Mouse (Mus musculus) forebrain, postnatal 0 days (tissue): ENCODE measurements around the gene Ust. TPM values are rescaled to one million over a fixed set of nuclear protein-coding genes. Genes with fewer than 3 reads are reported as not detected.

ENCODE experiments used
- ATAC-seq: fragments of 200-750 bp; cut with Nextera tagmentation; 2 replicates; pipeline ENCODE4 v1.8.0; 2017; ENCODE audit warnings: mild to moderate bottlenecking, moderate library complexity
- DNase-seq: peaks from one replicate; pipeline ENCODE4 v3.0.0-alpha.2; 2015
- H3K27ac ChIP-seq: fragments of 300-500 bp; sonication (generic); 2 replicates; pipeline ENCODE4 v1.5.1; 2014; ENCODE audit warnings: low read depth, mild to moderate bottlenecking, antibody characterized with exemption, low read length, moderate library complexity, mixed read lengths
- H3K27me3 ChIP-seq: fragments of 300-500 bp; sonication (generic); 2 replicates; pipeline ENCODE4 v1.6.1; 2014; ENCODE audit warnings: mild to moderate bottlenecking, low read length, mixed read lengths; ENCODE audit not compliant: insufficient read depth
- H3K36me3 ChIP-seq: fragments of 300-500 bp; sonication (generic); 2 replicates; pipeline ENCODE4 v1.6.1; 2014; ENCODE audit warnings: mild to moderate bottlenecking, moderate library complexity; ENCODE audit not compliant: insufficient read depth
- H3K4me1 ChIP-seq: fragments of 300-500 bp; sonication (generic); 2 replicates; pipeline ENCODE4 v1.6.1; 2014; ENCODE audit warnings: antibody characterized with exemption; ENCODE audit not compliant: insufficient read depth
- H3K4me2 ChIP-seq: fragments of 300-500 bp; sonication (generic); 2 replicates; pipeline ENCODE4 v1.6.1; 2014; ENCODE audit warnings: low read depth, mild to moderate bottlenecking, moderate library complexity
- H3K4me3 ChIP-seq: fragments of 300-500 bp; sonication (generic); 2 replicates; pipeline ENCODE4 v1.5.1; 2014; ENCODE audit warnings: low read depth, low read length, mixed read lengths
- H3K9ac ChIP-seq: fragments of 300-500 bp; sonication (generic); 2 replicates; pipeline ENCODE4 v1.6.1; 2014; ENCODE audit warnings: mild to moderate bottlenecking
- H3K9me3 ChIP-seq: fragments of 300-500 bp; sonication (generic); 2 replicates; pipeline ENCODE4 v1.6.1; 2016; ENCODE audit warnings: low read length
- CTCF ChIP-seq: sonication (generic); IDR thresholded peaks from 2 replicates; pipeline ENCODE4 v1.5.1; 2016; ENCODE audit warnings: antibody characterized with exemption, control low read depth, low read depth
- WGBS: fragments of 180-500 bp; shearing (Covaris S2); extraction: QIAGEN DNeasy Blood & Tissue Kit; methylation state at CpG from one replicate; pipeline ENCODE4 v1.1.7; 2014; 5-methylcytosine and 5-hydroxymethylcytosine counted together
- polyA plus RNA-seq: library from polyadenylated mRNA; unstranded; fragments of >200 nt; fragmentation: Nextera tagmentation; extraction: Ambion mirVana; gene quantifications from 2 replicates; pipeline ENCODE4 v1.2.1, GENCODE M21; 2015
- total RNA-seq: library from RNA; depleted of rRNA; stranded (reverse); fragments of >200 nt; gene quantifications from 2 replicates; pipeline ENCODE4 v1.2.3, GENCODE M21; 2014

Ust gene
- total and polyA plus RNA-seq, 2 experiments from 2014 or later: 5.7 to 8.9 TPM

- WGBS: 34% methylated on average over 6 of the region's 6 CpGs
- DNase-seq (no peak), ATAC-seq (no peak)
Measured at GRCm38 (mm10) chr10:8287350-8287791, 231.3 kb downstream of the Ust start.

GRCm38 (mm10) chr10:8283991-8284390 lies 234.6 kb downstream of the Ust start:
- Histone ChIP-seq H3K4me2 (no peak overlapping the region), H3K4me1 (no peaks in the 10 kb centered on the region), H3K4me3 (no peak overlapping the region), H3K9me3 (no peaks in the 10 kb centered on the region), H3K27ac (no peak overlapping the region), H3K9ac (no peak overlapping the region), H3K36me3 (no peaks in the 10 kb centered on the region), H3K27me3 (no peaks in the 10 kb centered on the region)
- ATAC-seq (no peak), DNase-seq (no peak)
- TF ChIP-seq CTCF: no peak
- 89% methylated on average over 3 of the region's 3 CpGs for WGBS

More at GRCm38 (mm10) chr10:8287350-8287791, 231.3 kb downstream of the Ust start:
- H3K27me3 ChIP-seq: no peaks in the 10 kb centered on the region
- no peak overlapping the region for H3K4me2 ChIP-seq
- no peaks in the 10 kb centered on the region for H3K9me3 ChIP-seq
- H3K4me1 ChIP-seq: no peaks in the 10 kb centered on the region
- no peak overlapping the region for H3K27ac ChIP-seq
- H3K9ac ChIP-seq: no peak overlapping the region
- TF ChIP-seq CTCF: no peak
- no peaks in the 10 kb centered on the region for H3K36me3 ChIP-seq
- H3K4me3 ChIP-seq: no peak overlapping the region

DNA sequence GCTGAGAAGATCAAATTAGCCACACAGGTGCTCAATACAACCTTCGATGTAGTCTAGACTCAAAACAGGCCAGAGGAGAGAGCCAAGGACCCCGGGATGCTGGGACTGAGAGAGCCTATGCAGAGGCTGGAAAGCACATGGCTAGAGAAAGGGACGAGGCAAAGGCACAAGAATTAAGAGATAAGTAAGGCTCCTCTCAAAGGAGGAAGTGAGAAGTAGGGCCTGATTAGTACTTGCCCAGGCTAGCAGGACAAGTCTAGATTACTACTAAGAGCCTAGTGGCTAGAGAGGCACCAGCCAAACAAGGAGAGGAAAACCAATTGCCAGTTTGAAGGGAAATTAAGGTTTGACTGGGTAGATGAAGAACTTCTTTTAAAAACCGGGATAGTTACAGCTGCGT lies 241.5 kb downstream of the Ust start:
- WGBS: 84% methylated on average over 5 of the region's 5 CpGs
- H3K9me3 ChIP-seq: no peaks in the 10 kb centered on the region
- H3K4me2 ChIP-seq: no peak overlapping the region
- no peak overlapping the region for H3K4me3 ChIP-seq
- H3K27ac ChIP-seq: no peak overlapping the region
- H3K9ac ChIP-seq: no peak overlapping the region
- H3K4me1 ChIP-seq: no peaks in the 10 kb centered on the region
- TF ChIP-seq CTCF: no peak
- H3K27me3 ChIP-seq: no peaks in the 10 kb centered on the region
- ATAC-seq (no peak), DNase-seq (no peak)
- H3K36me3 ChIP-seq: no peaks in the 10 kb centered on the region

- Histone ChIP-seq H3K27me3 (no peaks in the 10 kb centered on the region), H3K36me3 (no peaks in the 10 kb centered on the region), H3K4me3 (no peak overlapping the region), H3K4me2 (no peak overlapping the region), H3K4me1 (no peaks in the 10 kb centered on the region), H3K9ac (no peak overlapping the region), H3K27ac (no peak overlapping the region), H3K9me3 (no peaks in the 10 kb centered on the region)
- ATAC-seq (no peak), DNase-seq (no peak)
- WGBS: 89% methylated on average over 4 of the region's 4 CpGs
- TF ChIP-seq CTCF: no peak
Measured at GRCm38 (mm10) chr10:8269681-8270080, 248.9 kb downstream of the Ust start.

GRCm38 (mm10) chr10:8259716-8260115 lies 258.9 kb downstream of the Ust start:
- no peaks in the 10 kb centered on the region for H3K9me3 ChIP-seq
- 52% methylated on average over 4 of the region's 4 CpGs for WGBS
- no peak for TF ChIP-seq CTCF
- H3K27ac ChIP-seq: no peak overlapping the region
- H3K4me1 ChIP-seq: no peaks in the 10 kb centered on the region
- ATAC-seq (no peak), DNase-seq (no peak)
- no peaks in the 10 kb centered on the region for H3K27me3 ChIP-seq
- H3K36me3 ChIP-seq: no peaks in the 10 kb centered on the region
- H3K4me3 ChIP-seq: no peak overlapping the region
- H3K9ac ChIP-seq: no peak overlapping the region
- no peak overlapping the region for H3K4me2 ChIP-seq

GRCm38 (mm10) chr10:8250005-8250404 lies 268.6 kb downstream of the Ust start:
- Histone ChIP-seq H3K9ac (no peak overlapping the region), H3K9me3 (no peaks in the 10 kb centered on the region), H3K4me1 (no peaks in the 10 kb centered on the region), H3K27me3 (no peaks in the 10 kb centered on the region), H3K27ac (no peak overlapping the region), H3K4me2 (no peak overlapping the region), H3K36me3 (no peaks in the 10 kb centered on the region), H3K4me3 (no peak overlapping the region)
- ATAC-seq: no peak
- no peak for TF ChIP-seq CTCF
- no peak for DNase-seq
- 91% methylated on average over 3 of the region's 3 CpGs for WGBS

DNA sequence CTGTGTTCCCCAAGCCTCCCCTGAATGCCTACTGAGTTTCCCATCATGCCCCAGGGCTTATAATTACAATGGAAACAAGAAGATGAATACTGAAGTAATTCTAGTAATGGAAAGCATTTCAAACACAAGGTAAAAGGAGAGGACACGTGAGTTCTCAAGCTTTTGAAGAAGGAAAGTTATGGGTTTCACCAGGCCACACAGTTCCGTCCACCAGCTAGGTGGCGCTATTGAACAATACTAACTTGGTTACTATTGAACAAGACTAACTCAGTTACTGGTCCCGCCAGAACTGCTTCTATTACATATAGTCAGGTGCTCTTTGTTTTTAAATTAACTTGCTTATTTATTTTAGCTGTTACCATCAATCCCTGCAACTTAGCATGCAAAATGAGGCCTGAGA lies 276.3 kb downstream of the Ust start:
- no peak overlapping the region for H3K9ac ChIP-seq
- peak; percentile 82 for DNase-seq
- no peaks in the 10 kb centered on the region for H3K36me3 ChIP-seq
- TF ChIP-seq CTCF: peak; percentile 79
- H3K4me3 ChIP-seq: no peak overlapping the region
- 8% methylated on average over 4 of the region's 4 CpGs for WGBS
- no peaks in the 10 kb centered on the region for H3K4me1 ChIP-seq
- H3K9me3 ChIP-seq: no peaks in the 10 kb centered on the region
- H3K27me3 ChIP-seq: no peaks in the 10 kb centered on the region
- ATAC-seq: peak; percentile 61; the same call in 1 of the 2 replicates
- no peak overlapping the region for H3K27ac ChIP-seq
- no peak overlapping the region for H3K4me2 ChIP-seq

DNA sequence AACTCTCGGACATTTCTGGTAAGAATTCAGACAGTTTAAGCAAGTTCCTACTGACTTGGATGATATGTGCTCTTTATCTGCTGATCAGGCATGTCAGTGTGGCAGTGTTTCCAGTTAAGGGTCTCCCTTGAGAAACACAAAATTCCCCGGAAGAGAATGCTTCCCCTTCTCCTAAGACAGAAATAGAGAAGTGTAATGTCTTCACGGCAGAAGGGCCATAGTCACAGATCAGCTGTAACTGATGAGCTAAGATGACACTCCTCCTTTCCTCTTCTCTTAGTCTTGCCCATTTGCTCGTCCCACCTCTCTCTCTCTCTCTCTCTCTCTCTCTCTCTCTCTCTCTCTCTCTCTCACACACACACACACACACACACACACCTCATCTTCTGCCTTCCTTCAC lies 277.9 kb downstream of the Ust start:
- WGBS: 53% methylated on average over 4 of the region's 4 CpGs
- Histone ChIP-seq H3K36me3 (no peaks in the 10 kb centered on the region), H3K9ac (no peak overlapping the region), H3K4me1 (no peaks in the 10 kb centered on the region), H3K9me3 (no peaks in the 10 kb centered on the region), H3K4me2 (no peak overlapping the region), H3K27me3 (no peaks in the 10 kb centered on the region), H3K27ac (no peak overlapping the region), H3K4me3 (no peak overlapping the region)
- no peak for ATAC-seq
- TF ChIP-seq CTCF: no peak
- DNase-seq: no peak
